Mouse (Mus musculus): ENCODE results near the gene Rnasel.

The Rnasel gene

GRCm38 (mm10) chr1:153769998-153770775 lies 21.0 kb downstream of the Rnasel start:
- DNase-seq, result no peak

- DNase-seq, result no peak
These were observed 21.5 kb downstream of the Rnasel start for GRCm38 (mm10) chr1:153770776-153771167.

GRCm38 (mm10) chr1:153775174-153775573 lies 25.9 kb downstream of the Rnasel start:
- no peak for DNase-seq

GRCm38 (mm10) chr1:153776257-153776656 lies 27.0 kb downstream of the Rnasel start:
- DNase-seq, result no peak

GRCm38 (mm10) chr1:153778205-153778604 lies 29.0 kb downstream of the Rnasel start:
- no peak for DNase-seq

- no peak for DNase-seq
These were observed 34.1 kb downstream of the Rnasel start for GRCm38 (mm10) chr1:153783339-153783738.

GRCm38 (mm10) chr1:153785608-153786007 lies 36.4 kb downstream of the Rnasel start:
- DNase-seq, result no peak

GRCm38 (mm10) chr1:153790708-153791107 lies 41.5 kb downstream of the Rnasel start:
- DNase-seq, result no peak

GRCm38 (mm10) chr1:153794241-153794640 lies 45.0 kb downstream of the Rnasel start:
- DNase-seq, result no peak

- peak; percentile 4 to 8 for DNase-seq
These were observed 53.5 kb downstream of the Rnasel start for GRCm38 (mm10) chr1:153802691-153803090.

GRCm38 (mm10) chr1:153803530-153803929 lies 54.3 kb downstream of the Rnasel start:
- no peak for DNase-seq

GRCm38 (mm10) chr1:153807390-153807993 lies 58.3 kb downstream of the Rnasel start:
- DNase-seq, result peak; percentile 67 to 82
